Mouse (Mus musculus) thymus, adult 18-20 months (tissue): ENCODE measurements around the gene Ell.
"Not testable (repeated sequence)": the region's sequence is repeated elsewhere in the genome, so short reads cannot be mapped to it uniquely, and the experiment has no call there.

ENCODE experiments used
- DNase-seq, 2 experiments: peaks; one replicate each; pipeline ENCODE4 v3.0.0; 2022; ENCODE audit warnings: mixed read lengths in 2 of 2

Gene Ell

DNA sequence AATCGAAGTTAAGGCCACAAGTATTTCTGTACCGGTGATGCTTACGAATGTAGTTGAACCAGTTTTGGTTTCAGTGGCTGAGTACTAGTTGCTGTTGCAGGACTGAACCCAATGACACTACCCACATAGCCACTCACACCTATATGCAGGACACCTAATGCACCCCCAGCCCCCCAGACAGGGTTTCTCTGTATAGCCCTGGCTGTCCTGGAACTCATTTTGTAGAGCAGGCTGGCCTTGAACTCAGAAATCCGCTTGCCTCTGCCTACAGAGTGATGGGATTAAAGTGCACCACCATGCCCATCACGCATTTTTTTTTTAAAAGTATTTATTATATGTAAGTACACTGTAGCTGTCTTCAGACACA, 32.2 kb upstream of the Ell start:
- no peak for DNase-seq

DNA sequence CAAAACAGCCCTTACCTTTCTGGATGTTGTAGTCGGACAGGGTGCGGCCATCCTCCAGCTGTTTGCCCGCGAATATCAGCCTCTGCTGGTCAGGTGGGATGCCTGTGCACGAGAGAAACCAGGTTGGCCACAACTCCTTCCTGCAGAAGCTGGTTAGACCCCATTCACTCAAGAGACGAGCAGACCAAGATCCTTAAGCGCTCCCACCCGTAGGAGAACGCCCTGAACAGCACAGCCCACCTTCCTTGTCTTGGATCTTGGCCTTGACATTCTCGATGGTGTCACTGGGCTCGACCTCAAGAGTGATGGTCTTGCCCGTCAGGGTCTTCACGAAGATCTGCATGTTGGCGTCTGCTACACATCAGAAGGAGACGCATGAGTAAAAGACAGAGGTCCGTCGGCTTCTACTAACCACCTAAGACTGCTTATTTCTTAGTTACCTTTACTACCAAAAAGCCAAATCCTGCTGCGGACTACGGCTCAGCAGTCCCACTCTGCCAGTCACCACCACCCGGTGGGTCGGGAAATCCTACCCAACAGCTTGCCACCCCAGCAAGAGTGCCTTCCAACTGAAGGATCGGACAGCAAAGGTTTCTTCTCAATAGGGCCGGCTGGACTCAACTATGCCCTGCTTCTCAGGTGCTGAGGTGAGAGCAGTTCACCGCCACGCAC, 29.8 kb upstream of the Ell start:
- DNase-seq, result no peak

DNA sequence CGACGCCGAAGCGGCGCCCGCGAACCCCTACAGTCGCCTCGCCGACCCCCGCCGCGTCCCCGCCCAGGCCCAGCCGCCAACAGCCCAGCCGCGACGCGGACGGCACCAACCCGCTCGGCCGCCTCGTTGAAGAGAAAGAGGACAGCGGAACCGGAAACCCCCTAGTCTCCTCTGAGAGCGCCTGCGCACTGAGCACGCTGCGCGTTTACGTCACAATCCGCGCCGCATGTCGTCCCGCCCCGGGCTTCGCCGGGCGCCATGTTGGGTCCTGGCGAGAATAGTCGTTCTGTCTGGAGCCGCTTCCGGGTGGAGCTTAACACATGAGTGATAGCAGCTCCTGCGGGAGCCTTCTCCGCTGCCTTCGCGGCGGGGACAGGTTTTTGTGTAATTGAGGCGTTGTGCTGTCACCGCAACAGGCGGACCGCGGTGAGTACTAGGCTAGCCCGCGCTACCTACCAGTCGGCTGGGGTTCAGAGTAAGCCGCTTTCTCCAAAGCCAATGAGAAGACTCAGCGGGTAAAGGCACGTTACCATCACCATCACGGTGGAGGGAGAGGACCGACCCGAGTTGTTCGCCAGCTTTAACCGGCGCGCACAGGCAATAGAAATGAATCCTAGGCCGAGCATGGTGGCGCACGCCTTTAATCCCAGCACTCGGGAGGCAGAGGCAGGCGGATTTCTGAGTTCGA, 28.9 kb upstream of the Ell start, which contains the start of gene Uba52:
Gene Uba52, minus strand, starts transcription at position 574 of the 688 bp plus-strand sequence.
- DNase-seq, result peak; percentile 96 to 97

DNA sequence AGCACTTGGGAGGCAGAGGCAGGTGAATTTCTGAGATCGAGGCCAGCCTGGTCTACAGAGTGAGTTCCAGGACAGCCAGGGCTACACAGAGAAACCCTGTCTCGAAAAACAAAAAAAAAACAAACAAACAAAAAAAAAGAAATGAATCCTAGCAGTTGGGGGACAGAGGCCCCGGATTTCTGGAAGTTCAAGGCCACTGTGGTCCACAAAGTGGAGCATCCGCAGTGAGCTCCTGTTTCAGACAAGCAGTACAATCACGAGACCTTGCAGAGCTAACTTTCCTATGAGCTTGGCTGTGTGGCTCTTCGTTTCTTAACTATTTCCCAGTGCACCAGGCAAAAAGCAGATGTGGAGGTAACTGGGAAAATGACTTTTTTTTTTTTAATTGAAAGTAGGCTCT, 28.1 kb upstream of the Ell start:
- not testable (repeated sequence) for DNase-seq

DNA sequence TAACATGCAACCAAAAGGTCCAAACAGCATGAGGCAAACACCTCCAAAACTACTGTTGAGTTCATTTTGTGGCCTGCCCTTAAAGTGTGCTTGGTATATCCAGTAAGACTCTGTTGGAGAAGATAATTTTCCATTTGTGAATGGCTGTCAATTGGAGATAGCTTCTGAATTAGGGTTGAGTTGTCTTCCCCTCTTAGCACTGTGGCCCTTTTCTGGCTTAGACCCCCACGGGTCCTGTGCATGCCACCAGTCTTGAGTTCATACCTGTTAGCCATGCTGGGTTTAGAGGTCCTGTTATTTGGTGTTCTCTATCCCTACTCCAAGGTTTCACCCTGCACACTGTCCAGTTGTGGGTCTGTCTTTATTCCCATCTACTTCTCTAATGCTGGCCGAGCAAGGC, 27.5 kb upstream of the Ell start:
- DNase-seq, result no peak

DNA sequence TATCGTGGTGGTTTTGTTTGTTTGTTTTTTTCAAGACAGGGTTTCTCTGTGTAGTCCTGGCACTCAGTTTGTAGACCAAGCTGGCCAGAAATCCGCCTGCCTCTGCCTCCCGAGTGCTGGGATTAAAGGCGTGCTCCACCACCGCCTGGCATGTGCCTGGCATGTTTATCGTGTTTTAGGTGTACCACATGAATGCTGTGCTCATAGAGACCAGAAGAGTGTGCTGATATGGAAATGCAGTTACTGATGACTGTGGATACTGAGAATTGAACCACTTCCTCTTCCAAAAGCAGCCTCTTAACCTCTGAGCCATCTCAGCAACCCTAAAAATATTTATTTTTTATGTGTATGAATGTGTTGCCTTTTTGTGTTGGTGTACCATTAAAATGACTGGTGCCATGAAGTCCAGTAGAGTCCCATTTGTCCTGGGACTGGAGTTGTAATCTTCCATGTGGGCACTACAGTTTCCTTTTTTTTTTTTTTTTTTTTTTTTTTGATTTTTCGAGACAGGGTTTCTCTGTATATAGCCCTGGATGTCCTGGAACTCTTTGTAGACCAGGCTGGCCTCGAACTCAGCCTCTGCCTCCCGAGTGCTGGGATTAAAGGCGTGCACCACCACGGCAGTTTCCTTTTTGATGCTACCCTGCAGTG, 26.9 kb upstream of the Ell start:
- DNase-seq, result no peak

DNA sequence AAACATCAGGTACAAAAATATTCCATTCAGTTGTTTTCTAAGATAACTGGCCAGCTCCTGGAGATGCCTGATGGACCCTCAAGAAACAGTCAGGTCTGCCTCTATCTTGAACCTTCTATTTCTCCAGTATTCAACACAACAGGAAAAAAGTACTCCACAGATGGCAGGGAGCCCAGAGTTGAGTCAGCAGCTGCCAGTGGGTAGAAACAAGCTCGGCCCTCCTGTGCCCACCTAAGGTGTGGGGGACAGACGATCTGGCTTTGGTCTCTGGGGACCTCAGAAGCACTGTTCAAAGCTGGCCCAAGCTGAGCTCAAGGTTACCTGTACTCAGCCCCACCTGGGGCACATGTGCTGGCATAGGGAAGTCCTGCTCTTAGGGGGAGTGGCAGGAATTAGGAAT, 25.8 kb upstream of the Ell start:
- DNase-seq, result no peak

DNA sequence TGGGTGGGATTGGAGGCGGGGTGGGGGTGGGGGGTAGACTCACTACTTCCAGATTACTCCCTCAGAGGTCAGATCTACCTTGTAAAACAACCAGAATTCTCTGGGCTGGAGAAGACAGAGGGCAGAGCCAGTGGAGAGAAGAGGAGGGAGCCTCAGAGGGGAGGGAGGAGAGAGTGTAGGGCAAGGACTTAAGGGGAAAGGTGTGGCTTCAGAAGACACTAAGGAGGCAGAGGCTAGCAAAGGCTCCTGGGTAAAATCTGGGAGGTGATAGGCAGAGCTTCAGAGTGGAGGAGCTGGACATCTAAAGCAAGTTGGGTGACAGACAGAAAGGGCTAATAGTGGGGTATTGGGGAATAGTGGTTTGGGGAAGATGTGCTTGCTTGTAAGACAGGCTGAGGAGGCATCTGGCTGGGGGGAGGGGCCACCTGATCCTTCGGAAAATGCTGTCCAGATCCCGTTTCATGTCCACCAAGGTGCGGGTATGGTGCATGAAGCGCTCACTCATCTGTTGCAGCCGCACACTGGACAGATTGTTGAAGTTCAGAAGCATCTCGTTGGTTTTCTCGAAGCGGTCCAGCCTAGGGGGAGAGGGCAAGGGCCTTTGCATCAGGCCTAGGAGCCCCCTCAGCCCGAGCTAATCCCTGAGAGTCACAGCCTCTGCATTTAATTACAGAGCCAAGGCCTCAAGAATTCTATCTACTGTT, 21.2 kb upstream of the Ell start:
- DNase-seq, result no peak

DNA sequence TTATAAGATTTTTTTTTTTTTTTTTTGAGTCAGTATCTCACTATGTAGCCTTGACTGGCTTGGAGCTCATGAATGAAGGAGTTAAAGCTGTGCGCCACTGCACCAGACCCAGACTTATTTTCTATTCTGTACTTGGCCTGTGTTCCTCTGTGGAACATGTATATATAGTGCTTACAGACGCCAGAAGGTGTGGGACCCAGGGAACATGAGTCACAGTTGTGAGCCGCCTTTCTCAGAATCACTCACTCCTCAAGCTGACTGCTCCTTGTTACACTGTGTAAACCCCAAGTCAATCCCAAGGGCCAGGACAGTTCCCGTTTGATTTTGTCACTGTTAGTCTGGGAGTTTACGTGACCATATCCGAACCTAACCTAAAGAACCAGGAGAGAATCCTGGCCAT, 20.2 kb upstream of the Ell start:
- no peak for DNase-seq

DNA sequence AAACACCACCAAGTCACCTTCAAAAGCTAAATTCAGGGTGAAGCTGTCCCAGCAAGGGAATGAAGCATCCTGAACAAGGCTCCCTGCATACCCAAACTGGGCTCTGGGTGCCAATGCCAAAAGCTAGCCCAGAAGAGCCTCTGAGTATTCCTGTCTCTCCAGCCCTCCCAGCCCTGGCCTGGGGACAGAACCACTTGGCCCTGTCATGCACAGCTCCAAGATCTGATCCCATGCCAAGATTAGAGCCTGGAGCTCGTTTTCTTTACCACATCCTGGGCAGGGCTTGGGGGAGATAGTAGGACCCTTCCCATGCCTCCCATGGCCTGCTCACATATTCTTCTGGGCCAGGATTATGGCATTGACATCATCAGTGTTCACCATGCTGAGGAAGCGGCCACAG, 19.7 kb upstream of the Ell start:
- no peak for DNase-seq

DNA sequence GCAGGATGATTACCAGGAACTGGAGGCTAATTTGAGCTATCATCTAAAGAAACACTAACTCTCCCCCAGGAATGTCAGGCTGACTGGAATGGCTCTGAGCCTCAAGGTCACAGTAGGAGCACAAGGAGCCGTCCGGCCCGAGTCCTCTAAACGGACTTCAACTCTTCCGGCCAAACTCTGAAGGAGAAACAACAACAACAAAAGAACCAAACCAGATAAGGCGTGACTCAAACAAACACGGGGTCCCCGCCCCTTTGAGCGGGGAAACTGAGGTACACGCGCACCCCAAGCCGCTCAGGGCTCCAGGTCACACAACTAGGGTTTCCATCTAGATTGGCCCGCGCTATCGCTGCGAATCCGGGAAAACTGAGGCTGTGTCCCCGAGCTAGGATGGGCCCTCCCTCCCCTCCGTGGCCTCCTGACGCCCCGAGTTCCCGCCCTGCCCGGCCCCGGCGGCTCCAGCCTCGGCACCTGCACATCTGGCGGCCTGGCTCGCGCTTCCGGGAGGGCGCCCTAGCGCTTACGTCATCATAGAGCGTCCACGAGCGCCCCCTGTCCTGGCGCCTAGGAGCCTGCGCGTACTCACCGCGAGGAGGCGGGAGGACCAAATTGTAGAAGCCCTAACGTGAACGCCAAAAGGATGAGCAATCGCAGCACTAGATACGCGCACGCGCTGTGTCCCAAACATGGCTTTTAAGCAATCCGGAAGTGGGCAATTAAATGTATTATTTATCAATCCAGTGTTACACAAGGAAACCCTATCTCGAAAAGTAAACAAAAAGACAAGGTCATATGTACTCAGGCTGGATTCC, 16.5 kb upstream of the Ell start:
- peak; percentile 92 to 95 for DNase-seq

DNA sequence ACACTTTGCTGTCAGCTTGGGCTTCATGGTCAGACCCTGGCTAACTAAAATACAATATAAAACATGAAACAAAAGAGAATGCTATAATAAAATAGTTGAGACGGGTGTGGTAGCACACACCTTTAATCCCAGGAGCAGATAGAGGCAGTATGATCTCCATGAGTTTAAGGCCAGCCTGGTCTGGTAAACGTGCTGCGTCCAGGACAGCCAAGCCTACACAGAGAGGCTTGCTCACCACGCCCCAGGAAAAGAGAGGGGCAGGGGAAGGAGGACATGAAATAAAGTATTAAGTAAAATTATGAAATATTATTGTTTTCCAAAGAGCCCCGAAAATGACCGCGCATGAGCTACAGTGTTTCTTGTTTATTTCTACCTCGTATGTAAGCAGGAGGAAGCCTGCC, 12.1 kb upstream of the Ell start:
- no peak for DNase-seq

DNA sequence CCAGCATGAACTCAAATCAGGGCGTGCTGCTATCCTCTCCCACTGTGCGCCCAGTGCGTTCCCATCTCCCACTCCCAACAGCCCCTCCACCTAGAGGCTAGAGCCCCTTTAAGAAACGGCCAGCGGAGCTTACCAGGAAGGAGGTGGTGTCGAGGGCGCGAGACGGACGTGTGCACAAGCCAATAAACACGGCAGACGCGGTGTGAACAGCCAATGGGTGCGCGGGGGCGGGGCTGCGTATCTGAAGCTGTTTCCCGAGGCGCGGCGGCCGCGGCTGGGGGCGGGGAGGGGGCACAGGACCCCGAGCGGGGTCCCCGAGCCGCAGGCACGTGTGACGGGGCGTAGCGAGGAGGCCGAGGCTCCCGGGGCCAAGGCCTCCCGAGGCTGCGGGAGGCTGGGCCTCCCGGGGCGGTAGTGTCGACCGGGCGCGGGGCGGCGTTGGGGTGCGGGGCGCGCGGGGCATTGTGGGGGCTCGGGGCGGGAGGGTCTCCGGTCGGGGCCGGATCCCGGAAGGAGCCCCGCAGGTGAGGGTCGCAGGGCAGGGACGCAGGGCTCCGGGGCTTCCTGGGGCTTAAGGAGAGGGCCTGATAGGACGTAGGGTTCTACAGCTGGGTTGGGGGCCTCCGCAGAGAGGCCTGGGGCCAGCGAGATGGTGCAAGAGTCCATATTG, 11.6 kb upstream of the Ell start, which contains the start of the genes Fkbp8 and Kxd1:
Gene Fkbp8, plus strand, starts transcription at position 213 of the 670 bp plus-strand sequence.
Gene Kxd1, minus strand, starts transcription at position 445 of the 670 bp plus-strand sequence.
- DNase-seq, result peak; percentile 95 to 96

DNA sequence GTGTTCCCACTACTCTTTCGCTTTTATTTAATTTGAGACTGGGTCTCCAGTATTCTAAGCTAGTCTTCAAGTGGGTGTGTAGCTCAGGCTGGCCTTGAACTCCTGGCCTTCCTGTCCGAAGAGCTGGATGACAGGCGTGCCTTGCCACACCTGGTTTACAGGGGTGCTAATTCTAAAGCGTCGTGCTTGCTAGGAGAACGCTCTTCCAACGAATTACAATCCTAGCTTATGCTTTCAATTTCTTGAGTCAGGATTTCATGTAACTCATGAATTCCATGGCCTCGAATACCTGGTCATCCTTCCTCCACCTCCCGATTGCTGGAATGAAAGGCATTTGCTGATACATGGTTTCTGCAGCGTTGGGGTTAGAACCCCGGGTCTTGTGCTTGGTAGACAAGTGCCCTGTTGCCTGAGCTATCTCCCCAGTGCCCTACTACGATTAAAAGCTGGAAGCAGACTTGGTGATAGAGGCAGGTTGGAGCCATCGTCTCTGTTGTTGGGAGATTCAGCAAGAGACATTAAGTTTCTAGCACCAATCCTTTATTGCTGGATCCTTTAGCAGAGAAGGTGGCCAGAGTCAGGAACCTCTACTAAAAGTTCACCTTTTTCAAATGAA, 11.0 kb upstream of the Ell start:
- no peak for DNase-seq

DNA sequence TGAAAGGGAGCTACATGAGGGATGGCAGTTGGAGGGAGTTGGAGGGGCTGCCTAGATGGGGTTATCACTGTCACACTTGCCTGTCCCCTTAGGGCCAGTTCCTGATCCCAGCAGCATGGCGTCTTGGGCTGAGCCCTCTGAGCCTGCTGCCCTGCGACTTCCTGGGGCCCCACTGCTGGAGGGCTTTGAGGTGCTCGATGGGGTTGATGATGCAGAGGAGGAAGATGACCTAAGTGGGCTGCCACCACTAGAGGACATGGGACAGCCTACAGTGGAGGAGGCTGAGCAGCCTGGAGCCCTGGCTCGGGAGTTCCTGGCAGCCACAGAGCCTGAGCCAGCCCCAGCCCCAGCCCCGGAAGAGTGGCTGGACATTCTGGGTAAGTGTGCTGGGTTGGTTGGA, 10.0 kb upstream of the Ell start:
- DNase-seq, result no peak

DNA sequence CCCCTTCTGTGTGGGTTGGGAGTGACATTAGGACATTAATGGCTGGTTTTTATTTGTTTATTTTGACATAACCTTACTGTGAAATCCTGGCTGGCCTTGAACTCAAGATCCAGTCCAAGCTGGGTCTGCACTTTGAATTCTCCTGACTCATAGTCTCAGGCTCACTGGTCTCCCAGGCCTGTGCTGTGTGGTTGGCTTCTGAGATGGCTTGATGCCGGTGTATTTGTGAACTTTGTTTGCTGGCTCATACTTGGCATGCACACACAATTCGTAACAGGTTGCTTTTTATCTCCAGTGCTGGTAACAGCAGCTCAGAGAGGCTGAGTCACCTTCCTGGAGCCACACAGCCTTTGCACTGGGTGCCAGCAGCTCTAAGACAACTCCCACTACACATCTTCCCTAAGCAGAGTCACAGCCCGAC, 9.5 kb upstream of the Ell start:
- DNase-seq, result no peak

DNA sequence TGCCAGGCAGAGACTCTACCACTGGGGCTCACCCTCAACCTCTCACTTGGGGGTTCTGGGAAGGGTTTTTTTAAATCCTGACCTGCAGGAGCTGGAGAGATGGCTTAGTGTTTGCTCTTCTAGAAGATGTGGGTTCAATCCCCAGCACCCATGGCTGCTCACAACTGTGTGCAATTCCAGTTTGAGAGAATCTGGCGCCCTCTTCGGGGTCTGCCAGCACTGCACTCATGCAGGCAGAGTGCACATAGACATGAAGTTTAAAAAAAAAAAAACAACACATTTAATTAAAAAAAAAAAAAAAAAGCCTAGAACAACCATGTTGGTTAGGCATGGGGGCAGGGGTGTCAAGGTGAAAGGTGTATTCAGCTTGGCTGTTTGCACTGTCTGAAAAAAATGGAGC, 8.9 kb upstream of the Ell start:
- DNase-seq, result no peak

DNA sequence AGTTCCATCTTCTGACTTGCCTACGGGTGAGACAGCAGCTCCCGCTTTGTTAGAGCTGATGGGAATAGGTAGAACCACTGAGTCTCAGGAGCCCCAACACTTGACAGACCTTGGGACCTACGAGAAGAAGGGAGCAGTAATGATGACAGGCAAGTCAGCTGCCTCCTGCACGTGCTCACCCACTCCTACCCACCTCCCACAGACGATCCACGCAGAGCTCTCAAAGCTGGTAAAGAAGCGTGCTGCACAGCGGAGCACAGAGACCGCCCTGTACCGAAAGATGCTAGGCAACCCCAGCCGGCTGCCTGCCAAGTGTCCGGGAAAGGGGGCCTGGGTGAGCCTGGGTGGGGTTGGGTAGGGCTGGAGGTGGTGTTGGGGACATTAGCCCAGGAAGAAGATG, 5.0 kb upstream of the Ell start:
- DNase-seq, result no peak

DNA sequence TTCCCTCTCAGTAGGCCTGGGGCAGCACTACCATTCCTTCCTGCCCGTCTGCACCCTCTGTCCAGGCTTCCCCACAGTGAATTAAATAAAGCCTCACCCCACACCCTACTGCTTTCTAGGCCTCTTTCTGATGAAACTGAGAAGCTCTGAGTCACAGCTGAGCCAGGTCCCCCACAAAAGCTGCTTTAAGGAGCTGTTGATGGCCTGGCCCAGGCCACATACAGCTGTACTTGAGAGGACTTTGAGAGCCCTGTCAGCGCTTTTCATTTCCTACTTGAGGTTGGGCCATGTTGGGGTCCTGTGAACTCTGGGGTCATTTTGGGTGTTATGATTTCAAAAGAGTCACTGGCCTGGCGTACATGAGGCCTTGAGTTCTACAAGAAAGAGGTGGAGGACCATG, 4.0 kb upstream of the Ell start:
- no peak for DNase-seq

DNA sequence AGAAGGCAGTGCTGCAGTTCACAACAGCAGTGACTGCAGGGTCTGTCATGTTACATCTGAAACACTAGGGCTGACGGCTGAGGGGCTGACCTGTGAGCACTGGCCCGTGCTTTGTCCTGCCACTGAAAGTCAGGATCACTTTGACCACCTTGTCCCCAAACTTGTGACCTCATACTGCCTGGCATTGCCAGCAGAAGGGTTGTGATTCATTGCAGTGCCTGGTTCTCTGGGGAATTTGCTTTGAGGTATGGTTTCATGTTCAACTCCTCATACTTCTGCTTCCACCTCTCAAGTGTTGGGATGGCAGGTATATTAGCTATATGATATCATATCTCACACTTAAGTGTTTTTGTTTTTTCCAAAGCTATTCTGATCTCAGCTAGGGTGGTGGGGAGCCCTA, 3.6 kb upstream of the Ell start:
- no peak for DNase-seq

DNA sequence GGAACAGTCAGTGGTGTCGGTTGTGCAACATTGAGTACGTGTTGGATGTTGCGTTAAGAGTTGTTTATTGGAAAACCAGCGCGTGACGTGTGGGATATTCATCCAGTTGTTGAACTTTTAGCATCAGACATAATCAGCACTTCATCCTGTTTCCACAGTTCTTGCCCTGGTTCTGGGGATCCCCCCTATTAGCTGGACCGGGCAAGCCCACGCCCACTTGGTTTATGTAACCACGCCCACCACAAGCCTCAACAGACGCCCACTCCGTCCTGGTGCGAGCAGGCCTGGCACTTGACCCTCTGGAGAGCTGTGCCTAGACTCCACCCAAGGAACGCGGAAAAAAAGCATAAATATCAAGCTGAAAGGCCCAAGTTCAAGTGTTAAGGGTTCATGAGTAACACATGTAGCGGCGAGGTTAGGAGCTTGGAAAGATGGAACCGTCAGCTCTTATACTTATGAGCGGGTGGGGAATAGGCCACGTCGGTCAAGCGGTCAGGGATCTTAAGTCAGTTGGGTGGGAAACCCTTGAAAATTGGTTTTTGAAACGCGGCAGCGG, 1.2 kb upstream of the Ell start:
- peak in 1 of 2 experiments; percentile 64 for DNase-seq
